Mouse (Mus musculus): ENCODE measurements around the gene Ptprd. TPM values are rescaled to one million over a fixed set of nuclear protein-coding genes. Genes with fewer than 3 reads are reported as not detected.
A peak's percentile ranks its signal among the peaks of the same experiment; 100 is the strongest.

Ptprd gene
- polyA plus RNA-seq, 1 experiment from 2014 or later, result 14.5 TPM

GRCm38 (mm10) chr4:76199321-76199720, 2012.4 kb downstream of the Ptprd start:
- no peak for TF ChIP-seq CTCF (IDR thresholded peaks at IDR 0.05; ENCODE audit: low read depth)
- WGBS, result 58% methylated on average over 1 of the region's 1 CpGs
- DNase-seq (ENCODE audit: low spot score) (peak; percentile 40), ATAC-seq (replicated peaks; ENCODE audit: low FRiP score, low read depth) (no peak)
- H3K4me2 ChIP-seq (ENCODE audit: low read length), result no peak overlapping the region
- no peak overlapping the region for H3K4me3 ChIP-seq (replicated peaks; ENCODE audit: low read depth, low read length)
- no peak overlapping the region for H3K27ac ChIP-seq
- no peaks in the 10 kb centered on the region for H3K4me1 ChIP-seq (replicated peaks; ENCODE audit: insufficient read depth, low read length)
- H3K27me3 ChIP-seq (ENCODE audit: insufficient read depth, low read length), result no peaks in the 10 kb centered on the region
- H3K9ac ChIP-seq (ENCODE audit: low read depth, low read length), result no peak overlapping the region
- no peaks in the 10 kb centered on the region for H3K9me3 ChIP-seq (replicated peaks; ENCODE audit: low read length)
- H3K36me3 ChIP-seq (ENCODE audit: insufficient read depth, low read length), result no peaks in the 10 kb centered on the region

GRCm38 (mm10) chr4:76194762-76195161, 2017.0 kb downstream of the Ptprd start:
- Histone ChIP-seq H3K9ac (ENCODE audit: low read depth, low read length) (no peak overlapping the region), H3K9me3 (replicated peaks; ENCODE audit: low read length) (no peaks in the 10 kb centered on the region), H3K36me3 (ENCODE audit: insufficient read depth, low read length) (no peaks in the 10 kb centered on the region), H3K4me2 (ENCODE audit: low read length) (no peak overlapping the region), H3K27me3 (ENCODE audit: insufficient read depth, low read length) (no peaks in the 10 kb centered on the region), H3K4me1 (replicated peaks; ENCODE audit: insufficient read depth, low read length) (no peaks in the 10 kb centered on the region), H3K4me3 (replicated peaks; ENCODE audit: low read depth, low read length) (no peak overlapping the region), H3K27ac (no peak overlapping the region)
- no peak for ATAC-seq (replicated peaks; ENCODE audit: low FRiP score, low read depth)
- no peak for DNase-seq (ENCODE audit: low spot score)
- no peak for TF ChIP-seq CTCF (IDR thresholded peaks at IDR 0.05; ENCODE audit: low read depth)
- 95% methylated on average over 3 of the region's 3 CpGs for WGBS

GRCm38 (mm10) chr4:76193496-76193895, 2018.3 kb downstream of the Ptprd start:
- no peak for DNase-seq (ENCODE audit: low spot score)
- H3K36me3 ChIP-seq (ENCODE audit: insufficient read depth, low read length), result no peaks in the 10 kb centered on the region
- no peak overlapping the region for H3K27ac ChIP-seq
- H3K27me3 ChIP-seq (ENCODE audit: insufficient read depth, low read length), result no peaks in the 10 kb centered on the region
- H3K4me1 ChIP-seq (replicated peaks; ENCODE audit: insufficient read depth, low read length), result no peaks in the 10 kb centered on the region
- H3K4me2 ChIP-seq (ENCODE audit: low read length), result no peak overlapping the region
- no peak overlapping the region for H3K9ac ChIP-seq (ENCODE audit: low read depth, low read length)
- WGBS, result 95% methylated on average over 3 of the region's 3 CpGs
- no peak for TF ChIP-seq CTCF (IDR thresholded peaks at IDR 0.05; ENCODE audit: low read depth)
- H3K9me3 ChIP-seq (replicated peaks; ENCODE audit: low read length), result no peaks in the 10 kb centered on the region
- ATAC-seq (replicated peaks; ENCODE audit: low FRiP score, low read depth), result no peak
- no peak overlapping the region for H3K4me3 ChIP-seq (replicated peaks; ENCODE audit: low read depth, low read length)

GRCm38 (mm10) chr4:76192031-76192430, 2019.7 kb downstream of the Ptprd start:
- H3K4me3 ChIP-seq (replicated peaks; ENCODE audit: low read depth, low read length), result no peak overlapping the region
- TF ChIP-seq CTCF (IDR thresholded peaks at IDR 0.05; ENCODE audit: low read depth), result no peak
- H3K4me1 ChIP-seq (replicated peaks; ENCODE audit: insufficient read depth, low read length), result no peaks in the 10 kb centered on the region
- DNase-seq (ENCODE audit: low spot score) (no peak), ATAC-seq (replicated peaks; ENCODE audit: low FRiP score, low read depth) (no peak)
- no peak overlapping the region for H3K4me2 ChIP-seq (ENCODE audit: low read length)
- H3K9ac ChIP-seq (ENCODE audit: low read depth, low read length), result no peak overlapping the region
- WGBS, result 100% methylated on average over 1 of the region's 1 CpGs
- H3K27me3 ChIP-seq (ENCODE audit: insufficient read depth, low read length), result no peaks in the 10 kb centered on the region
- H3K9me3 ChIP-seq (replicated peaks; ENCODE audit: low read length), result no peaks in the 10 kb centered on the region
- no peaks in the 10 kb centered on the region for H3K36me3 ChIP-seq (ENCODE audit: insufficient read depth, low read length)
- no peak overlapping the region for H3K27ac ChIP-seq

GRCm38 (mm10) chr4:76190788-76191187, 2021.0 kb downstream of the Ptprd start:
- no peak for ATAC-seq (replicated peaks; ENCODE audit: low FRiP score, low read depth)
- WGBS, result 46% methylated on average over 1 of the region's 1 CpGs

GRCm38 (mm10) chr4:76183095-76183494, 2028.7 kb downstream of the Ptprd start:
- Histone ChIP-seq H3K9me3 (replicated peaks; ENCODE audit: low read length) (no peaks in the 10 kb centered on the region), H3K9ac (ENCODE audit: low read depth, low read length) (no peak overlapping the region), H3K36me3 (ENCODE audit: insufficient read depth, low read length) (no peaks in the 10 kb centered on the region), H3K27ac (no peak overlapping the region), H3K27me3 (ENCODE audit: insufficient read depth, low read length) (no peaks in the 10 kb centered on the region), H3K4me1 (replicated peaks; ENCODE audit: insufficient read depth, low read length) (0 out of 2 replicates have a peak, but pooled peaks cover 3% of the 10 kb centered on the region), H3K4me2 (ENCODE audit: low read length) (no peak overlapping the region), H3K4me3 (replicated peaks; ENCODE audit: low read depth, low read length) (no peak overlapping the region)
- no peak for TF ChIP-seq CTCF (IDR thresholded peaks at IDR 0.05; ENCODE audit: low read depth)
- DNase-seq (ENCODE audit: low spot score) (no peak), ATAC-seq (replicated peaks; ENCODE audit: low FRiP score, low read depth) (no peak)
- WGBS, result 92% methylated on average over 3 of the region's 3 CpGs

More at GRCm38 (mm10) chr4:76190788-76191187, 2021.0 kb downstream of the Ptprd start:
- H3K4me2 ChIP-seq (ENCODE audit: low read length), result no peak overlapping the region
- H3K9ac ChIP-seq (ENCODE audit: low read depth, low read length), result no peak overlapping the region
- DNase-seq (ENCODE audit: low spot score), result no peak
- H3K36me3 ChIP-seq (ENCODE audit: insufficient read depth, low read length), result no peaks in the 10 kb centered on the region
- no peaks in the 10 kb centered on the region for H3K4me1 ChIP-seq (replicated peaks; ENCODE audit: insufficient read depth, low read length)
- no peaks in the 10 kb centered on the region for H3K27me3 ChIP-seq (ENCODE audit: insufficient read depth, low read length)
- H3K4me3 ChIP-seq (replicated peaks; ENCODE audit: low read depth, low read length), result no peak overlapping the region
- no peaks in the 10 kb centered on the region for H3K9me3 ChIP-seq (replicated peaks; ENCODE audit: low read length)
- no peak for TF ChIP-seq CTCF (IDR thresholded peaks at IDR 0.05; ENCODE audit: low read depth)
- H3K27ac ChIP-seq, result no peak overlapping the region

DNA sequence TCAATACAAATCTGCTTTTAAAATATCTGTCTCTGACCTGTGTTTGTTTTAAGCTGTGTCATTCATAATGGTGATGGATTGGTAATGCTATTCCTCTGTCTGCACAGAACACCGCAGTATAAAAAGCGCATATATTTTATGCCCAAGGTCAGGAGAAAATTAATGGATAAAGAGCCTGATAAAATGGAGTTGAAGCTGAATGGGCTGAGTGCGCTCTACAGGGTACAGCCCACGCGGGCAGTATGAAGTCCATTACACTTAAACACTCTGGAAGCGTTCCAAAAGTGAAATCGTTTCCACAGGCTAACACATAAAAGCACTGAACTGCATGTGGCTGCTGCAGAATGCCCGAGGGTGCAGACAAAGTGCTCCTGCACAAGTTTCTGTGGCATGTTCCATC, 2032.3 kb downstream of the Ptprd start:
- no peaks in the 10 kb centered on the region for H3K9me3 ChIP-seq (replicated peaks; ENCODE audit: low read length)
- ATAC-seq (replicated peaks; ENCODE audit: low FRiP score, low read depth), result peak; percentile 17; the same call in 1 of the 2 replicates
- no peaks in the 10 kb centered on the region for H3K36me3 ChIP-seq (ENCODE audit: insufficient read depth, low read length)
- no peak for TF ChIP-seq CTCF (IDR thresholded peaks at IDR 0.05; ENCODE audit: low read depth)
- H3K4me1 ChIP-seq (replicated peaks; ENCODE audit: insufficient read depth, low read length), result 0 out of 2 replicates have a peak, but pooled peaks cover 3% of the 10 kb centered on the region
- peak; percentile 8 for DNase-seq (ENCODE audit: low spot score)
- no peak overlapping the region for H3K9ac ChIP-seq (ENCODE audit: low read depth, low read length)
- no peak overlapping the region for H3K4me2 ChIP-seq (ENCODE audit: low read length)
- H3K4me3 ChIP-seq (replicated peaks; ENCODE audit: low read depth, low read length), result no peak overlapping the region
- H3K27ac ChIP-seq, result no peak overlapping the region
- 47% methylated on average over 8 of the region's 8 CpGs for WGBS
- H3K27me3 ChIP-seq (ENCODE audit: insufficient read depth, low read length), result no peaks in the 10 kb centered on the region
